Mouse (Mus musculus) kidney, adult 2 months (tissue): ENCODE results near the gene Pdzd2. TPM values are rescaled to one million over a fixed set of nuclear protein-coding genes. Genes with fewer than 3 reads are reported as not detected.

Experiments used
- DNase-seq: peaks from one replicate; pipeline ENCODE4 v3.0.0; 2021
- H3K27ac ChIP-seq: fragments of 200-500 bp; 2 replicates; pipeline ENCODE4 v1.5.1; 2012; ENCODE audit warnings: low read depth, low read length, control low read depth, inconsistent platforms; ENCODE audit not compliant: insufficient read depth
- H3K27me3 ChIP-seq: fragments of 200-500 bp; replicated peaks from 2 replicates; pipeline ENCODE4 v1.6.1; 2012; ENCODE audit warnings: mild to moderate bottlenecking, moderate library complexity, low read length, inconsistent platforms; ENCODE audit not compliant: control insufficient read depth, insufficient read depth
- H3K36me3 ChIP-seq: fragments of 200-500 bp; 2 replicates; pipeline ENCODE4 v1.6.1; 2012; ENCODE audit warnings: mild to moderate bottlenecking, moderate library complexity, low read length, inconsistent platforms; ENCODE audit not compliant: control insufficient read depth, insufficient read depth
- H3K4me1 ChIP-seq: fragments of 200-500 bp; 2 replicates; pipeline ENCODE4 v1.6.1; 2011; ENCODE audit warnings: low read length; ENCODE audit not compliant: control insufficient read depth, insufficient read depth
- H3K4me3 ChIP-seq: fragments of 200-500 bp; 2 replicates; pipeline ENCODE4 v1.5.1; 2011; ENCODE audit warnings: mild to moderate bottlenecking, low read depth, low read length, control low read depth; ENCODE audit not compliant: insufficient read depth
- CTCF ChIP-seq: fragments of 200-500 bp; conservative IDR thresholded peaks from 2 replicates; pipeline ENCODE4 v1.5.1; 2011; ENCODE audit warnings: low read depth, mild to moderate bottlenecking, control low read depth, low read length, moderate library complexity, mixed read lengths; ENCODE audit not compliant: insufficient read depth, insufficient read length
- POLR2A ChIP-seq: fragments of 200-500 bp; IDR thresholded peaks from one replicate; pipeline ENCODE4 v1.6.1; 2011; ENCODE audit warnings: low read depth, low read length, control low read depth
- WGBS: fragments of 180-500 bp; shearing (Covaris S2); methylation state at CpG from one replicate; pipeline ENCODE4 v1.1.7; 2018; 5-methylcytosine and 5-hydroxymethylcytosine counted together
- polyA plus RNA-seq: library from polyadenylated mRNA; depleted of rRNA; stranded (reverse); fragments of >200 nt; gene quantifications from 2 replicates; pipeline ENCODE4 v1.2.3, GENCODE M21; 2012

Pdzd2 gene
- polyA plus RNA-seq, 1 experiment, result 16.5 TPM

- WGBS, result 45% methylated on average over 3 of the region's 3 CpGs
- no peaks in the 10 kb centered on the region for H3K27me3 ChIP-seq
- H3K36me3 ChIP-seq, result peaks cover 2% of the 10 kb centered on the region; the same call in 1 of the 2 replicates
- no peaks in the 10 kb centered on the region for H3K4me1 ChIP-seq
- TF ChIP-seq CTCF (no peak), POLR2A (no peak)
- no peak overlapping the region for H3K27ac ChIP-seq
- H3K4me3 ChIP-seq, result no peak overlapping the region
- peak; percentile 40 for DNase-seq
Measured at GRCm38 (mm10) chr15:12366072-12366469, 373.7 kb downstream of the Pdzd2 start.

DNA sequence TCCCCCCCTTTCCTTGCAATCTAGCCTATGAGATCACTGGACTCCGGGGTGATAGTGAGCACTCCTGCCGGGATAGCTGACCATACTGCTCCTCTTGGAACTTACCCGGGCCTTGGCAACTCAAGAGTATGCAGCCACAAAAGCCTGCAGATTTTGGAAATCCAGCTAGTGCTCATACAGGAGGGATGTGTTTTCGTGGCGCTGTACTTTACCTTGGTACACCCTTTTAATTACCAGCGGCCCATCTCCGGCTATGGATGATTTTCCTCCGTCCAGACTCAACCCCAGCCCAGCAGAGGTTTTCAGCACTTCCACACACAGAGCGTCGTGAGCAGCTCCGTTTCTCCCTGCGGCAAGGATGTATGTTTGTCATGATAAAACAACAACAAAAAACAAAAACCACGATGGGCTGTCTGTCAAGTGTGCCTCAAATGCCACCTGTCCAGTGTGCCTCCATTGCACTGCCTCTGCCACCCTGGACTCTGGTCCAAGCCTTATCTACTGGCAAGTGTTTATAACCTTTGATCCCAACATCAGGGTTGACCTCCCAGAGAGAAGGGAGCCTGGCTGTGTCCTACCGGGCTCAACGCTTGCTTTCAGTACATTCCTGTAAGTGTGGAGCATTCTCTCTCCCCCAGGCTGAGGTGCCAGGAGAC lies 374.2 kb downstream of the Pdzd2 start:
- Histone ChIP-seq H3K27ac (no peak overlapping the region), H3K36me3 (peaks cover 2% of the 10 kb centered on the region; the same call in 1 of the 2 replicates), H3K4me3 (no peak overlapping the region), H3K4me1 (no peaks in the 10 kb centered on the region), H3K27me3 (no peaks in the 10 kb centered on the region)
- TF ChIP-seq POLR2A, result no peak
- TF ChIP-seq CTCF, result no peak
- DNase-seq, result no peak
- WGBS, result 83% methylated on average over 15 of the region's 15 CpGs

DNA sequence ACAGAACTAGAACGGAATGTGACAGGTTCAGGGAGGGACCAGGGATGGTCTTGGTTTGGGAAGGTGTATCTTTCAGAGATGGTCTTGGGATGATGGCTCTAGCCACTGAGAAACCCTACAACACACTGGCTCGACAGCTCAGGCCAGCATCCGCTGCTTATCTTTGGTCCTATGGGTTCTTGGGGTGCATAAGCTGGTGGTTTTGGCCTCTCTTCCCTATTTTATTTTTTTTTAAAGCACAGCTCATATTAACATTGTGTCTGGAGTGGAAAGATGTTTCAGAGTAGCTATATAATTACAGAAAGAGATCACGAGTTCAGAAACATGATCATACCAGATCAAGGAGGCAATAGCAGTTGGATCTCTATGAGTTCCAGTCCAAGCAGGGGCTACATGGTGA lies 375.6 kb downstream of the Pdzd2 start:
- Histone ChIP-seq H3K27ac (no peak overlapping the region), H3K4me1 (no peaks in the 10 kb centered on the region), H3K36me3 (peaks cover 2% of the 10 kb centered on the region; the same call in 1 of the 2 replicates), H3K4me3 (no peak overlapping the region), H3K27me3 (no peaks in the 10 kb centered on the region)
- no peak for DNase-seq
- no peak for TF ChIP-seq POLR2A
- WGBS, result 81% methylated on average over 4 of the region's 4 CpGs

DNA sequence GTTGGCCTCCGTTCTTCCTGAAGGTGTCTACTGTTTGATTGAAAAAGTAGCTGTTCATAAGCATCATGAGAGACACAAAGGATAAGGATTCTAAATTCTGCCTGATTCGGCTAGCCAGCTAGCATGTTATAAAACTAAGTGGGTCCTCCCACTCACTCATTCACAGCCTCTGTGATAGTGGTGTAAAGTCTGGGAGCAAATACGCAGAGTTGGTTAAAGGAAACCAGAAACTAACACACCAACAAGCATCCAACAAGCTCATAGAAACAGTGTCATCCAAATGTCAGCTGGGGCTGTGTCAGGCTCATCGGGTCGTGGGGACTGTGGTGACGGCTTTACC lies 377.1 kb downstream of the Pdzd2 start:
- no peak for DNase-seq
- no peaks in the 10 kb centered on the region for H3K27me3 ChIP-seq
- H3K4me3 ChIP-seq, result no peak overlapping the region
- TF ChIP-seq POLR2A, result no peak
- TF ChIP-seq CTCF, result no peak
- WGBS, result 79% methylated on average over 6 of the region's 6 CpGs
- peaks cover 2% of the 10 kb centered on the region; the same call in 1 of the 2 replicates for H3K36me3 ChIP-seq
- no peak overlapping the region for H3K27ac ChIP-seq
- no peaks in the 10 kb centered on the region for H3K4me1 ChIP-seq

DNA sequence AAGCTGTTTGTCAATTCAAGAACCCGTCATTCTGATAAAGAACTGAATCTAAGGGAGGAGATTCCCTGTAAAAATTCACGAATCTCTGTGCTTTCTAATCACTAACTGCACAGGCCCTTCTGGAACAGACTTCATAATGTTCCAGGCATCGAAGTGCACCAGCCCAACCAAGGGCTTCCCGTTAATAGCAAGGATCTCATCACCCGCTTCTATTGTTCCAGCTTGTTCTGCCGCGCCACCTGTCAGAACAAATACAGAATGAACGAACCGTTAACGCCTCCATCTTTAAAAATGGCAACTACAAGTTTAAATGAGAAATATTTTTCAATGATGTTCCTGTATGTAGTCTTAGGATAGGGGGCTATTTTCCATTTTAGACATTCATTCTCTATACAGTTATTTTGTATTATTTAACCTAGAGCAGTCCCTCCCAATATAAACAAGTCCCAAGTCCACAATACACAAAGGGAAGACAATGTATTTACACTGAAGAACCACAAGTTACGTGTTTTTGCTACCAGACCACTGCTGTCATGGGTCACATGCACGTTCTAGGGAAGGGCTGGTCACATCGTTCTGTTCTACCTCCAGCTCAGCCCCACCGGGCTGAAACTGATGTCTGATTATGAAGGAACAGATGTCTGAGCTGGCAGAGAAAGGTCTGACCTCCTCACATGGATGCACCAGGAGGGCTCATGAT lies 377.6 kb downstream of the Pdzd2 start:
- H3K27ac ChIP-seq, result no peak overlapping the region
- 86% methylated on average over 14 of the region's 14 CpGs for WGBS
- H3K36me3 ChIP-seq, result peaks cover 2% of the 10 kb centered on the region; the same call in 1 of the 2 replicates
- no peak overlapping the region for H3K4me3 ChIP-seq
- DNase-seq, result no peak
- H3K4me1 ChIP-seq, result no peaks in the 10 kb centered on the region
- no peaks in the 10 kb centered on the region for H3K27me3 ChIP-seq
- TF ChIP-seq CTCF (no peak), POLR2A (no peak)

GRCm38 (mm10) chr15:12360519-12361212 lies 379.1 kb downstream of the Pdzd2 start:
- no peaks in the 10 kb centered on the region for H3K27me3 ChIP-seq
- TF ChIP-seq POLR2A, result no peak
- TF ChIP-seq CTCF, result no peak
- H3K27ac ChIP-seq, result no peak overlapping the region
- WGBS, result 84% methylated on average over 19 of the region's 19 CpGs
- no peak for DNase-seq
- H3K36me3 ChIP-seq, result peaks cover 2% of the 10 kb centered on the region; the same call in 1 of the 2 replicates
- H3K4me3 ChIP-seq, result no peak overlapping the region
- H3K4me1 ChIP-seq, result no peaks in the 10 kb centered on the region

DNA sequence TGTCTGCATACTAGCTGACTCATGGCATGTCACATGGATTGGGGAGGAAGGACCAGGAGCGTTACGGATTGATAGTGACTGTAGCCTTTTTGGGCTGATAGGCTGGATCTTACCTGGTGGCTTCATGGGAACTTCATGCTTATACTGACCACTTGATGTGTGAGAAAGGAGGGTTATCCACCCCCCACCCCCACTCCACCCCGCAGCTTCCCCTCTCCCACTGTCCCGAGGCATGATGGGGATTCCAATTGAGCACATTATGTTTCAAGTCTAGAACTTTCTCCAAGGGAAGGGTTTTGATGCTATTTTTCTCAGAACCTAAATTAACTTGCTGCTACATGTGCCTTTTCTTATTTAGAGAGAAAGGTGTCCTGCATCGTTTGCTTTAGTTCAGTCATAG lies 381.3 kb downstream of the Pdzd2 start:
- no peak for TF ChIP-seq POLR2A
- no peak for TF ChIP-seq CTCF
- no peak overlapping the region for H3K27ac ChIP-seq
- H3K27me3 ChIP-seq, result no peaks in the 10 kb centered on the region
- H3K4me1 ChIP-seq, result no peaks in the 10 kb centered on the region
- no peak overlapping the region for H3K4me3 ChIP-seq
- WGBS, result 91% methylated on average over 5 of the region's 5 CpGs
- peaks cover 2% of the 10 kb centered on the region; the same call in 1 of the 2 replicates for H3K36me3 ChIP-seq
- no peak for DNase-seq
